Comparison of ENCODE assay signal across 24 mouse cellular contexts in the genomic region with DNA sequence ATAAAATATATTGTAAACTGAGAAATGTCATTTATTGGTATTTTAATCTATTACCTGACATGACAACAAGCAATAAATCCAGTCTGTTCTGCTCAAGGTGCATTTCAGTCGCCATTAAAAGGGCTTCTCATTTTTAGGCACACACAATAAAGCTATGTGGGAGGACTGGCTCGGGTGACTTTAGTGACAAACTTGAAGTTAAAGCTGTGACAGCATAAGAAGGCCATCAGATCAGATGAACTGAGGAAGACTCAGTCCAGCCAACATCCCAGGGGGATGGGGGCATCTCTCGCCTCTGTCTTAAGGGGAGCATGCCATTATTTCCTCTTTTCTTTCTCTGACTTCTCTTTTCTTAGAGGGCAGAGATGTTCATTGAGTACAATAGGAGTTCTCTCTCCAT.
"Had no signal": no experiment of that assay in that cellular context is flagged by ENCODE, and none has a peak within 500 bp of the region (broad histone marks: within the 10 kb centered on the region; RNA-seq: fewer than 3 reads in every experiment).

No protein-coding gene starts in this region.

- H3K9ac ChIP-seq: heart, embryonic 13.5 days; heart, embryonic 15.5 days; hindbrain, embryonic 13.5 days; hindbrain, embryonic 15.5 days; limb, embryonic 12.5 days; liver, embryonic 13.5 days; liver, embryonic 15.5 days; liver, postnatal 0 days had no signal

- H3K36me3 ChIP-seq: heart, embryonic 13.5 days; heart, embryonic 15.5 days; hindbrain, embryonic 13.5 days; hindbrain, embryonic 15.5 days; limb, embryonic 10.5 days; limb, embryonic 12.5 days; liver, embryonic 13.5 days; liver, embryonic 15.5 days had no signal

- DNase-seq: gastrocnemius, postnatal 14 days; gastrocnemius, postnatal 36 days; heart, adult 11 months; heart, adult 2 months; heart, postnatal 14 days; heart, postnatal 36 days; kidney, adult 11 months; layer of hippocampus, adult 9-11 months; layer of hippocampus, postnatal 36 days; liver; liver, embryonic 13.5 days; liver, postnatal 0 days had no signal

- H3K9me3 ChIP-seq: heart, embryonic 13.5 days; heart, embryonic 15.5 days; hindbrain, embryonic 13.5 days; hindbrain, embryonic 15.5 days; limb, embryonic 10.5 days; limb, embryonic 12.5 days; liver, embryonic 13.5 days; liver, embryonic 15.5 days had no signal

- H3K4me2 ChIP-seq: heart, embryonic 11.5 days; heart, embryonic 13.5 days; heart, embryonic 15.5 days; hindbrain, embryonic 13.5 days; hindbrain, embryonic 15.5 days; limb, embryonic 12.5 days; liver, embryonic 11.5 days; liver, embryonic 13.5 days; liver, embryonic 15.5 days had no signal

- ATAC-seq: hindbrain, postnatal 0 days; intestine, embryonic 16.5 days; liver, postnatal 0 days had no signal

- H3K4me1 ChIP-seq: heart, embryonic 13.5 days; heart, embryonic 15.5 days; hindbrain, embryonic 13.5 days; hindbrain, embryonic 15.5 days; limb, embryonic 10.5 days; limb, embryonic 12.5 days; liver, embryonic 13.5 days; liver, embryonic 15.5 days had no signal

- H3K27ac ChIP-seq: heart, adult 2 months; heart, embryonic 13.5 days; heart, embryonic 15.5 days; hindbrain, embryonic 13.5 days; hindbrain, embryonic 15.5 days; hindbrain, postnatal 0 days; left cerebral cortex, adult 2 months; limb, embryonic 10.5 days; limb, embryonic 12.5 days; liver, embryonic 13.5 days; liver, embryonic 15.5 days had no signal

- H3K4me3 ChIP-seq: heart, adult 2 months; heart, embryonic 13.5 days; heart, embryonic 15.5 days; hindbrain, embryonic 13.5 days; hindbrain, embryonic 15.5 days; left cerebral cortex, adult 2 months; limb, embryonic 10.5 days; limb, embryonic 12.5 days; liver, embryonic 13.5 days; liver, embryonic 15.5 days had no signal

- H3K27me3 ChIP-seq: heart, embryonic 13.5 days; heart, embryonic 15.5 days; hindbrain, embryonic 13.5 days; hindbrain, embryonic 15.5 days; limb, embryonic 12.5 days; liver, embryonic 13.5 days; liver, embryonic 15.5 days had no signal
